16 mouse cellular contexts compared by ENCODE assay signal in genomic region chr1:155149403-155149802, GRCm38 (mm10).
"Had no signal": no experiment of that assay in that cellular context is flagged by ENCODE, and none has a peak within 500 bp of the region (broad histone marks: within the 10 kb centered on the region; RNA-seq: fewer than 3 reads in every experiment).

No protein-coding gene starts in this region.

- H3K9me3 ChIP-seq: neural tube, embryonic 13.5 days; neural tube, embryonic 15.5 days; stomach, embryonic 15.5 days had no signal

- DNase-seq: retina, postnatal 1 day; right cerebral cortex, adult 18-20 months; right cerebral cortex, postnatal 14 days; right cerebral cortex, postnatal 25 days; right cerebral cortex, postnatal 4 days; spleen, adult 18-20 months; thymus, adult 18-20 months; thymus, adult 2 months; thymus, postnatal 14 days; thymus, postnatal 25 days; thymus, postnatal 36 days; thymus, postnatal 4 days had no signal

- H3K4me2 ChIP-seq: neural tube, embryonic 13.5 days; neural tube, embryonic 15.5 days; stomach, embryonic 15.5 days had no signal

- H3K9ac ChIP-seq: neural tube, embryonic 13.5 days; neural tube, embryonic 15.5 days; stomach, embryonic 15.5 days had no signal

- H3K36me3 ChIP-seq: neural tube, embryonic 13.5 days; neural tube, embryonic 15.5 days; stomach, embryonic 15.5 days had no signal

- H3K4me3 ChIP-seq: neural tube, embryonic 13.5 days; neural tube, embryonic 15.5 days; stomach, embryonic 15.5 days had no signal

- H3K27ac ChIP-seq: neural tube, embryonic 13.5 days; neural tube, embryonic 15.5 days; stomach, embryonic 15.5 days; stomach, postnatal 0 days had no signal

- H3K4me1 ChIP-seq: neural tube, embryonic 13.5 days; neural tube, embryonic 15.5 days; stomach, embryonic 15.5 days had no signal

- H3K27me3 ChIP-seq: neural tube, embryonic 13.5 days; neural tube, embryonic 15.5 days; stomach, embryonic 15.5 days had no signal
